In the genomic region with DNA sequence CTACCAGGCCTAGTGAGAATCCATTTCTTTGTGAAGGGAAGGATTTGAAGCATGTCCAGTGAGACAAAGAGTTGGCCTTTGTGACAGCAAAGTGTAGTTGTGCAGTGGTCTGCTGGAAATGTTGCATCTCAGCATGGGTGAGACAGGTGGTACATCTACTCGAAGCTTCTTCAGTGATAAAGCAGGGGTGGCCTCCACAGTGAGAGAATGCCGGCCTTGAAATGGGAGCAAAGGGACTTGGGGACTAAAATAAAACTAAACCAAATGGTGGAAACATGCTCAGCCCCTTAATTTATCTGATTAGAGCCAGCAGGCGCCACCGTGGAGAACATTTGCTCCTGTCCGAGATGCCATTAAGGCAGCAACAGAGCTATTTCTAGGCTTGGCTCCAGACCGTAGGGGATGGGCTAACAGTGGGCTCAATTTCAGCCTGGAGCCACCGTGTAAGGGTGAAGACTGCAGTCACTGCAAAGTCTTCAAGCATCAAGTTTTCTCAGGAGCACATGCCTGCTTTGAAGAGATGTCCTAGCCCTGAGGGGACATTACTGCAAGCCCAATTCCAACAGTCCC, we compare ENCODE assay signal across 25 mouse cellular contexts. TPM values are rescaled to one million over a fixed set of nuclear protein-coding genes. Genes with fewer than 3 reads are reported as not detected.
DNase-seq lines count a peak whose midpoint lies in the region; ATAC-seq and TF ChIP-seq lines count a peak whose summit lies in the region.
"Had no signal": no experiment of that assay in that cellular context is flagged by ENCODE, and none has a peak within 500 bp of the region (broad histone marks: within the 10 kb centered on the region; RNA-seq: fewer than 3 reads in every experiment).

No protein-coding gene starts in this region.

- no peak overlapping the region for H3K9ac ChIP-seq in heart, embryonic 16.5 days (ENCODE audit: low read length)
- H3K9ac ChIP-seq in limb, embryonic 15.5 days: no peak overlapping the region
- no peak overlapping the region for H3K9ac ChIP-seq in midbrain, embryonic 14.5 days (replicated peaks; ENCODE audit: low read length)
- H3K9ac ChIP-seq: forebrain, embryonic 12.5 days; hindbrain, embryonic 13.5 days; liver, embryonic 15.5 days; midbrain, embryonic 12.5 days had no signal

- no peaks in the 10 kb centered on the region for H3K27me3 ChIP-seq in heart, embryonic 16.5 days (ENCODE audit: control insufficient read depth, insufficient read depth, low read length)
- no peaks in the 10 kb centered on the region for H3K27me3 ChIP-seq in limb, embryonic 15.5 days
- H3K27me3 ChIP-seq in thymus, adult 2 months (ENCODE audit: control insufficient read depth, insufficient read depth, low read length): no peaks in the 10 kb centered on the region
- H3K27me3 ChIP-seq in midbrain, embryonic 14.5 days (ENCODE audit: control insufficient read depth, insufficient read depth, low read length): no peaks in the 10 kb centered on the region
- H3K27me3 ChIP-seq: forebrain, embryonic 12.5 days; hindbrain, embryonic 13.5 days; liver, embryonic 15.5 days; midbrain, embryonic 12.5 days had no signal

- ATAC-seq in heart, embryonic 16.5 days (replicated peaks; ENCODE audit: extremely low read depth, insufficient read depth, low FRiP score): peak; percentile 73; the same call in 1 of the 2 replicates
- peak; percentile 52; the same call in 1 of the 2 replicates for ATAC-seq in limb, embryonic 15.5 days (ENCODE audit: insufficient number of reproducible peaks, low FRiP score, low TSS enrichment, low read depth)
- no peak for ATAC-seq in midbrain, embryonic 14.5 days (ENCODE audit: low FRiP score, low TSS enrichment)
- ATAC-seq: activated CD4-positive, CD25-positive, alpha-beta regulatory T cell, adult 4 months; inflammation-experienced regulatory T-cells, adult 6 months; lung, postnatal 0 days had no signal

- H3K4me3 ChIP-seq in heart, embryonic 16.5 days (ENCODE audit: low read length): no peak overlapping the region
- H3K4me3 ChIP-seq in limb, embryonic 15.5 days: no peak overlapping the region
- no peak overlapping the region for H3K4me3 ChIP-seq in thymus, adult 2 months (ENCODE audit: control insufficient read depth, insufficient read depth, low read length)
- H3K4me3 ChIP-seq in midbrain, embryonic 14.5 days (replicated peaks; ENCODE audit: low read depth, low read length): no peak overlapping the region
- H3K4me3 ChIP-seq: forebrain, embryonic 12.5 days; hindbrain, embryonic 13.5 days; left cerebral cortex, adult 2 months; liver, embryonic 15.5 days; midbrain, embryonic 12.5 days had no signal

- no peak overlapping the region for H3K4me2 ChIP-seq in heart, embryonic 16.5 days (ENCODE audit: low read depth, low read length)
- no peak overlapping the region for H3K4me2 ChIP-seq in limb, embryonic 15.5 days
- H3K4me2 ChIP-seq in midbrain, embryonic 14.5 days (ENCODE audit: low read length): no peak overlapping the region
- H3K4me2 ChIP-seq: forebrain, embryonic 12.5 days; hindbrain, embryonic 13.5 days; liver, embryonic 15.5 days; midbrain, embryonic 12.5 days had no signal

- WGBS in heart, embryonic 16.5 days: 25% methylated on average over 7 of the region's 7 CpGs
- 31% methylated on average over 7 of the region's 7 CpGs for WGBS in limb, embryonic 15.5 days
- whole genome bisulfite sequencing in thymus, adult 2 months: 93% methylated on average over 7 of the region's 7 CpGs
- 80% methylated on average over 7 of the region's 7 CpGs for whole genome bisulfite sequencing in midbrain, embryonic 14.5 days

- H3K9me3 ChIP-seq in heart, embryonic 16.5 days (replicated peaks; ENCODE audit: control insufficient read depth, low read length): no peaks in the 10 kb centered on the region
- H3K9me3 ChIP-seq in limb, embryonic 15.5 days: no peaks in the 10 kb centered on the region
- no peaks in the 10 kb centered on the region for H3K9me3 ChIP-seq in midbrain, embryonic 14.5 days (ENCODE audit: control insufficient read depth, low read length)
- H3K9me3 ChIP-seq: forebrain, embryonic 12.5 days; hindbrain, embryonic 13.5 days; liver, embryonic 15.5 days; midbrain, embryonic 12.5 days had no signal

- H3K4me1 ChIP-seq in heart, embryonic 16.5 days (ENCODE audit: control insufficient read depth, insufficient read depth, low read length): peaks cover 17% of the 10 kb centered on the region
- 0 out of 2 replicates have a peak, but pooled peaks cover 6% of the 10 kb centered on the region for H3K4me1 ChIP-seq in limb, embryonic 15.5 days
- peaks cover 6% of the 10 kb centered on the region for H3K4me1 ChIP-seq in thymus, adult 2 months (replicated peaks; ENCODE audit: control insufficient read depth, insufficient read depth, low read length)
- no peaks in the 10 kb centered on the region for H3K4me1 ChIP-seq in midbrain, embryonic 14.5 days (ENCODE audit: control insufficient read depth, insufficient read depth, low read length)
- H3K4me1 ChIP-seq: liver, embryonic 15.5 days; midbrain, embryonic 12.5 days had no signal

- H3K27ac ChIP-seq in heart, embryonic 16.5 days (ENCODE audit: low read length): peak overlapping the region; percentile 48; the same call in 1 of the 2 replicates
- H3K27ac ChIP-seq in limb, embryonic 15.5 days: no peak overlapping the region
- no peak overlapping the region for H3K27ac ChIP-seq in thymus, adult 2 months (ENCODE audit: control insufficient read depth, insufficient read depth, low read length)
- H3K27ac ChIP-seq in midbrain, embryonic 14.5 days (replicated peaks; ENCODE audit: low read depth, low read length): no peak overlapping the region
- H3K27ac ChIP-seq: forebrain, embryonic 12.5 days; hindbrain, embryonic 13.5 days; left cerebral cortex, adult 2 months; liver, embryonic 15.5 days; midbrain, embryonic 12.5 days had no signal

- TF ChIP-seq CTCF in thymus, adult 2 months (IDR thresholded peaks at IDR 0.05; ENCODE audit: borderline replicate concordance, control insufficient read depth, extremely low read depth, insufficient read depth, low read length, poor library complexity): no peak

- TF ChIP-seq POLR2A in thymus, adult 2 months (IDR thresholded peaks at IDR 0.05; ENCODE audit: control insufficient read depth, extremely low read depth, insufficient read depth, low read length, poor library complexity): no peak

- no peaks in the 10 kb centered on the region for H3K36me3 ChIP-seq in heart, embryonic 16.5 days (ENCODE audit: control insufficient read depth, insufficient read depth)
- H3K36me3 ChIP-seq in limb, embryonic 15.5 days: no peaks in the 10 kb centered on the region
- no peaks in the 10 kb centered on the region for H3K36me3 ChIP-seq in thymus, adult 2 months (ENCODE audit: control insufficient read depth, insufficient read depth, low read length)
- H3K36me3 ChIP-seq in midbrain, embryonic 14.5 days (ENCODE audit: control insufficient read depth, insufficient read depth, low read length): no peaks in the 10 kb centered on the region
- H3K36me3 ChIP-seq: forebrain, embryonic 12.5 days; hindbrain, embryonic 13.5 days; liver, embryonic 15.5 days; midbrain, embryonic 12.5 days had no signal

- peak; percentile 10 to 28 for DNase-seq in adrenal gland, adult (ENCODE audit: inconsistent age in 2 of 2, low spot score in 1 of 2)
- DNase-seq in adrenal gland, postnatal 36 days: no peak
- DNase-seq in heart, adult 8-10 months (ENCODE audit: low spot score): no peak
- peak; percentile 50 to 68 for DNase-seq in gastrocnemius, adult 8-10 months (ENCODE audit: low spot score in 2 of 2)
- DNase-seq in thymus, adult 2 months: no peak
- DNase-seq in midbrain, embryonic 14.5 days: no peak
- DNase-seq: adrenal gland, postnatal 14 days; cerebellum, adult 11 months; embryo, embryonic 11 days; kidney, adult 8-10 months; kidney, postnatal 36 days; left cerebral cortex, postnatal 4 days; spleen, adult 18-20 months; thymus, postnatal 36 days had no signal

RNA-seq across cellular contexts. Expression of gene Myl1, which starts 40.0 kb away (rescaled TPM):
- 10 to 100 TPM; 14.9 to 16.0 TPM for total RNA-seq in adrenal gland, postnatal 36 days (2021)
- 333 and 565 TPM in 2 replicates for polyA plus RNA-seq in heart, embryonic 16.5 days (2015; fragmentation: Nextera tagmentation; extraction: Ambion mirVana)
- total RNA-seq in heart, adult 8-10 months (2022): 10 to 100 TPM; 29.3 to 41.7 (median 34.9) TPM
- over 10,000 TPM; 15,323 to 21,985 (median 20,714) TPM for total RNA-seq in gastrocnemius, adult 8-10 months (2022)
- 493 and 1,364 TPM in 2 replicates for polyA plus RNA-seq in limb, embryonic 15.5 days (2015; fragmentation: Nextera tagmentation; extraction: Ambion mirVana)
- polyA plus RNA-seq in thymus, adult 2 months (2012; rRNA removed): 3.7 and 4.0 TPM in 2 replicates
- 0.30 TPM in 1 of 2 replicates, not detected in the other for polyA plus RNA-seq in midbrain, embryonic 14.5 days (2014; fragmentation: Nextera tagmentation; extraction: Ambion mirVana)
- total RNA-seq: ES-E14 had no signal
- polyA plus RNA-seq: activated CD4-positive, CD25-positive, alpha-beta regulatory T cell, adult 4 months; inflammation-experienced regulatory T-cells, adult 6 months had no signal

RNA-seq across cellular contexts. Expression of gene Lancl1, which starts 53.5 kb away (rescaled TPM):
- 10 to 100 TPM; 50.6 to 52.9 TPM for total RNA-seq in adrenal gland, postnatal 36 days (2021)
- 75.0 and 78.9 TPM in 2 replicates for polyA plus RNA-seq in heart, embryonic 16.5 days (2015; fragmentation: Nextera tagmentation; extraction: Ambion mirVana)
- total RNA-seq in heart, adult 8-10 months (2022): 10 to 100 TPM; 34.5 to 38.8 (median 38.0) TPM
- total RNA-seq in gastrocnemius, adult 8-10 months (2022): 10 to 100 TPM; 35.2 to 41.6 (median 38.1) TPM
- 130 and 137 TPM in 2 replicates for polyA plus RNA-seq in limb, embryonic 15.5 days (2015; fragmentation: Nextera tagmentation; extraction: Ambion mirVana)
- polyA plus RNA-seq in thymus, adult 2 months (2012; rRNA removed): 106 and 135 TPM in 2 replicates
- 171 and 181 TPM in 2 replicates for polyA plus RNA-seq in midbrain, embryonic 14.5 days (2014; fragmentation: Nextera tagmentation; extraction: Ambion mirVana)

Comparison
In these comparisons a context has a peak if more than half of its experiments do, and no peak if none do; other contexts are left out.
1. DNase-seq: peak in adrenal gland, adult (2 of 2) and gastrocnemius, adult 8-10 months (2 of 2); none in adrenal gland, postnatal 36 days (0 of 2), heart, adult 8-10 months (single experiment), thymus, adult 2 months (single experiment) and midbrain, embryonic 14.5 days (single experiment).
2. RNA of gene Myl1, which starts 40.0 kb away (polyA plus RNA-seq): 333 to 565 TPM in heart, embryonic 16.5 days and 493 to 1,364 TPM in limb, embryonic 15.5 days; 3.7 to 4.0 TPM in thymus, adult 2 months and 0.30 TPM in midbrain, embryonic 14.5 days; every median in the first group is over 10 times any median in the second.